ENCODE assay signal across 28 mouse cellular contexts in the genomic region with DNA sequence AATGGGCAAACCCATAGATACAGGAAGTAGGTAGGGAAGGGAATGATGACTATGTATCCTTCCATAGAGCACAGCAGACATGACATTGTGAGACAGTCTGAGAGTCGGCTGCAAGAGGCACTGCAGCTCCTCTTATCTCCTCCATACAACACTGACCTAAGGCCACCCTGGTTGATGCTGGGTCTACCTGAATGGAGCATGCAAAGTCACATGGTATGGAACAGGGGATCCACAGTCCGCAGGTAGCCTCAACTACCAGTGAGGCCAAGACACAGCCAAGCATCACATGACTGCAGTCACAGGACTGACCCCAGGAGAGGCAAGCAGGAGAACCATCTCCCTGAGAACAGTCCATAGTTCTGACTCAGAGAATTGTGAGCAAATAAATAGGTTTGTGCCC. TPM values are rescaled to one million over a fixed set of nuclear protein-coding genes. Genes with fewer than 3 reads are reported as not detected.
"Had no signal": no experiment of that assay in that cellular context is flagged by ENCODE, and none has a peak within 500 bp of the region (broad histone marks: within the 10 kb centered on the region; RNA-seq: fewer than 3 reads in every experiment).

No protein-coding gene starts in this region.

- H3K9me3 ChIP-seq: heart, embryonic 10.5 days; heart, embryonic 15.5 days; hindbrain, embryonic 13.5 days; hindbrain, embryonic 15.5 days; kidney, embryonic 15.5 days; limb, embryonic 13.5 days; limb, embryonic 15.5 days had no signal

- H3K27ac ChIP-seq: heart, embryonic 10.5 days; heart, embryonic 13.5 days; heart, embryonic 15.5 days; hindbrain, embryonic 13.5 days; hindbrain, embryonic 15.5 days; hindbrain, postnatal 0 days; kidney, embryonic 15.5 days; limb, embryonic 13.5 days; limb, embryonic 15.5 days; liver, embryonic 12.5 days had no signal

- ATAC-seq: forebrain, postnatal 0 days; hindbrain, postnatal 0 days; liver, embryonic 12.5 days had no signal

- H3K36me3 ChIP-seq: heart, embryonic 10.5 days; heart, embryonic 13.5 days; heart, embryonic 15.5 days; hindbrain, embryonic 13.5 days; hindbrain, embryonic 15.5 days; kidney, embryonic 15.5 days; limb, embryonic 13.5 days; limb, embryonic 15.5 days; liver, embryonic 12.5 days had no signal

- H3K4me3 ChIP-seq: heart, embryonic 10.5 days; heart, embryonic 13.5 days; heart, embryonic 15.5 days; hindbrain, embryonic 13.5 days; hindbrain, embryonic 15.5 days; kidney, embryonic 15.5 days; limb, embryonic 13.5 days; limb, embryonic 15.5 days; liver, embryonic 12.5 days had no signal

- H3K27me3 ChIP-seq: heart, embryonic 13.5 days; heart, embryonic 15.5 days; hindbrain, embryonic 13.5 days; hindbrain, embryonic 15.5 days; kidney, embryonic 15.5 days; limb, embryonic 13.5 days; limb, embryonic 15.5 days; liver, embryonic 12.5 days had no signal

- H3K4me2 ChIP-seq: heart, embryonic 13.5 days; heart, embryonic 15.5 days; hindbrain, embryonic 13.5 days; hindbrain, embryonic 15.5 days; kidney, embryonic 15.5 days; limb, embryonic 13.5 days; limb, embryonic 15.5 days; liver, embryonic 12.5 days had no signal

- H3K9ac ChIP-seq: forebrain, postnatal 0 days; heart, embryonic 13.5 days; heart, embryonic 15.5 days; hindbrain, embryonic 13.5 days; hindbrain, embryonic 15.5 days; kidney, embryonic 15.5 days; limb, embryonic 13.5 days; limb, embryonic 15.5 days; liver, embryonic 12.5 days had no signal

- H3K4me1 ChIP-seq: heart, embryonic 10.5 days; heart, embryonic 13.5 days; heart, embryonic 15.5 days; hindbrain, embryonic 13.5 days; hindbrain, embryonic 15.5 days; kidney, embryonic 15.5 days; limb, embryonic 13.5 days; limb, embryonic 15.5 days; liver, embryonic 12.5 days had no signal

- DNase-seq: forebrain, postnatal 0 days; gastrocnemius, postnatal 14 days; gastrocnemius, postnatal 36 days; heart, adult 18-20 months; heart, postnatal 14 days; heart, postnatal 36 days; kidney, adult 11 months; kidney, adult 2 months; kidney, adult 9 months; kidney, postnatal 10 days; kidney, postnatal 25 days; layer of hippocampus, adult 9-11 months; layer of hippocampus, postnatal 36 days; left cerebral cortex, postnatal 4 days had no signal

RNA-seq across cellular contexts. Expression of gene Nr1h4, which starts 34.0 kb away (rescaled TPM):
- polyA plus RNA-seq: forebrain, postnatal 0 days; hindbrain, embryonic 11.5 days; hindbrain, embryonic 13.5 days; hindbrain, embryonic 15.5 days; limb, embryonic 11.5 days; limb, embryonic 13.5 days had no signal

RNA-seq across cellular contexts. Expression of gene Slc17a8, which starts 53.7 kb away (rescaled TPM):
- polyA plus RNA-seq: heart, postnatal 0 days; intestine, embryonic 14.5 days; limb, embryonic 11.5 days; limb, embryonic 13.5 days had no signal
